Mouse (Mus musculus) ES-CJ7 (cell line): ENCODE data around the gene Arid1b.

Experiments used
- DNase-seq: peaks from one replicate; pipeline ENCODE4 v3.0.0; 2011; ENCODE audit warnings: low read depth, low spot score

The Arid1b gene

GRCm38 (mm10) chr17:5210101-5210727 lies 216.1 kb downstream of the Arid1b start:
- DNase-seq, result no peak

GRCm38 (mm10) chr17:5210891-5211290 lies 216.8 kb downstream of the Arid1b start:
- DNase-seq, result no peak

- DNase-seq, result no peak
Observed at GRCm38 (mm10) chr17:5212166-5212565, 218.0 kb downstream of the Arid1b start.

GRCm38 (mm10) chr17:5213441-5213840 lies 219.3 kb downstream of the Arid1b start:
- DNase-seq, result no peak

GRCm38 (mm10) chr17:5215352-5215751 lies 221.2 kb downstream of the Arid1b start:
- DNase-seq, result no peak

- DNase-seq, result no peak
Observed at GRCm38 (mm10) chr17:5216965-5217546, 222.9 kb downstream of the Arid1b start.

- no peak for DNase-seq
Observed at GRCm38 (mm10) chr17:5217852-5218845, 224.0 kb downstream of the Arid1b start.

GRCm38 (mm10) chr17:5218955-5219557 lies 224.9 kb downstream of the Arid1b start:
- DNase-seq, result no peak

GRCm38 (mm10) chr17:5221041-5221440 lies 226.9 kb downstream of the Arid1b start:
- no peak for DNase-seq

- no peak for DNase-seq
Observed at GRCm38 (mm10) chr17:5221558-5221957, 227.4 kb downstream of the Arid1b start.

- no peak for DNase-seq
Observed at GRCm38 (mm10) chr17:5222827-5223226, 228.7 kb downstream of the Arid1b start.

- DNase-seq, result no peak
Observed at GRCm38 (mm10) chr17:5224932-5225331, 230.8 kb downstream of the Arid1b start.

- DNase-seq, result no peak
Observed at GRCm38 (mm10) chr17:5227136-5227535, 233.0 kb downstream of the Arid1b start.

GRCm38 (mm10) chr17:5227950-5228615 lies 234.0 kb downstream of the Arid1b start:
- no peak for DNase-seq

GRCm38 (mm10) chr17:5228616-5229250 lies 234.6 kb downstream of the Arid1b start:
- DNase-seq, result no peak

GRCm38 (mm10) chr17:5230063-5230462 lies 235.9 kb downstream of the Arid1b start:
- DNase-seq, result no peak

GRCm38 (mm10) chr17:5232180-5232579 lies 238.0 kb downstream of the Arid1b start:
- no peak for DNase-seq

GRCm38 (mm10) chr17:5233991-5234390 lies 239.9 kb downstream of the Arid1b start:
- DNase-seq, result no peak

- DNase-seq, result no peak
Observed at GRCm38 (mm10) chr17:5235057-5235456, 240.9 kb downstream of the Arid1b start.

GRCm38 (mm10) chr17:5237765-5238164 lies 243.6 kb downstream of the Arid1b start:
- DNase-seq, result no peak
